Mouse (Mus musculus) spleen, adult 2 months (tissue): ENCODE measurements around the gene Gm9945. TPM values are rescaled to one million over a fixed set of nuclear protein-coding genes. Genes with fewer than 3 reads are reported as not detected.
A peak's percentile ranks its signal among the peaks of the same experiment; 100 is the strongest.

Source experiments
- DNase-seq, 2 experiments: peaks; one replicate each; pipeline versions ENCODE4 v3.0.0 to v3.0.0-alpha.2; 2012 to 2021; ENCODE audit warnings: low spot score in 2 of 2, low read depth in 1 of 2
- H3K27ac ChIP-seq: fragments of 200-500 bp; 2 replicates; pipeline ENCODE4 v1.5.1; 2012; ENCODE audit warnings: low read length, inconsistent platforms; ENCODE audit not compliant: insufficient read depth
- H3K27me3 ChIP-seq: fragments of 200-500 bp; 2 replicates; pipeline ENCODE4 v1.6.1; 2012; ENCODE audit warnings: mild to moderate bottlenecking, moderate library complexity, low read length, inconsistent platforms; ENCODE audit not compliant: control insufficient read depth, insufficient read depth
- H3K36me3 ChIP-seq: fragments of 200-500 bp; 2 replicates; pipeline ENCODE4 v1.6.1; 2012; ENCODE audit warnings: mild to moderate bottlenecking, low read length, inconsistent platforms; ENCODE audit not compliant: control insufficient read depth, insufficient read depth
- H3K4me1 ChIP-seq: fragments of 200-500 bp; 2 replicates; pipeline ENCODE4 v1.6.1; 2011; ENCODE audit warnings: inconsistent platforms; ENCODE audit not compliant: control insufficient read depth, insufficient read depth, insufficient read length
- H3K4me3 ChIP-seq: fragments of 200-500 bp; 2 replicates; pipeline ENCODE4 v1.5.1; 2011; ENCODE audit warnings: mild to moderate bottlenecking, inconsistent platforms; ENCODE audit not compliant: insufficient read depth, insufficient read length; ENCODE audit errors: extremely low read depth
- CTCF ChIP-seq: fragments of 200-500 bp; IDR thresholded peaks from 2 replicates; pipeline ENCODE4 v1.5.1; 2011; ENCODE audit warnings: mild to moderate bottlenecking, inconsistent platforms; ENCODE audit not compliant: insufficient read depth, insufficient read length, insufficient replicate concordance; ENCODE audit errors: extremely low read depth
- POLR2A ChIP-seq: fragments of 200-500 bp; IDR thresholded peaks from 2 replicates; pipeline ENCODE4 v1.6.1; 2011; ENCODE audit warnings: low read depth, low read length, inconsistent platforms
- WGBS: fragments of 180-500 bp; shearing (Covaris S2); methylation state at CpG from one replicate; pipeline ENCODE4 v1.1.7; 2018; 5-methylcytosine and 5-hydroxymethylcytosine counted together
- polyA plus RNA-seq: library from polyadenylated mRNA; depleted of rRNA; stranded (reverse); fragments of >200 nt; gene quantifications from 2 replicates; pipeline ENCODE4 v1.2.3, GENCODE M21; 2012

The Gm9945 gene
- polyA plus RNA-seq, 1 experiment: not detected

DNA sequence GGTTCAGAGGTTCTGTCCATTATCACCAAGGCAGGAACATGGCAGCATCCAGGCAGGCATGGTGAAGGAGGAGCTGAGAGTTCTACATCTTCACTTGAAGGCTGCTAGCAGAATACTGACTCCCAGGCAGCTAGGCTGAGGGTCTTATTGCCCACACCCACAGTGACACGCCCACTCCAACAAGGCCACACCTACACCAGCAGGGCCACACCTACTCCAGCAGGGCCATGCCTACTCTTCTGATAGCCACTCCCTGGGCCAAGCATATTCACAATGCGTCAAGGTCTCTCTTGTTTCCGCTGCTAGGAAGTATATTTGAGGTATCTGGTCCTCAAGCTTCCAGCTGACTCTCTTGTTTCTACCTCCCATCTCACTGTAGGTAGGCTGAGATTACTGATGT, 21.0 kb upstream of the Gm9945 start:
- 84% methylated on average over 3 of the region's 3 CpGs for WGBS

DNA sequence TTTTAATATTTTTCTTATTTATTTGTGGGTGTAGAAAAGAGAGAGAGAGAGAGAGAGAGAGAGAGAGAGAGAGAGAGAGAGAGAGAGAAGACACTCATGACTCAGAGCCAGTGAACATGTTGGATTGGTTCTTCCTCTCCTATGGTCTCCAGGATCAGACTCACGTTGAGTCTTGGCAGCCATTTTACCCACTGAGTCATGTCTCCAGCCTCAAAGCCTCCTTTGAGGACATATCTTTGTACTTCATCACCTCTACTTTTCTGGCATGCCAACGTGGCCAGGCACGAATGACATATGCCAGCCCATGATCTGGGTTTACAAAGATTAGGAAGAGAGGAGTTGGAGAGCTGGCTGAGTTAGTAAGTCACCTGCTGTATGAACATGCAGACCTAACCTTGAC, 19.8 kb upstream of the Gm9945 start:
- 70% methylated on average over 3 of the region's 3 CpGs for WGBS
- H3K4me3 ChIP-seq: no peak overlapping the region
- DNase-seq: no peak
- no peak for TF ChIP-seq CTCF
- no peak for TF ChIP-seq POLR2A
- H3K27ac ChIP-seq: no peak overlapping the region
- no peaks in the 10 kb centered on the region for H3K36me3 ChIP-seq
- H3K27me3 ChIP-seq: peaks cover 21% of the 10 kb centered on the region
- H3K4me1 ChIP-seq: peaks cover 8% of the 10 kb centered on the region

More for the DNA sequence above, 21.0 kb upstream of the Gm9945 start:
- Histone ChIP-seq H3K27ac (no peak overlapping the region), H3K36me3 (no peaks in the 10 kb centered on the region), H3K4me1 (peaks cover 8% of the 10 kb centered on the region), H3K4me3 (no peak overlapping the region), H3K27me3 (peaks cover 20% of the 10 kb centered on the region)
- no peak for DNase-seq
- TF ChIP-seq POLR2A: no peak
- no peak for TF ChIP-seq CTCF

DNA sequence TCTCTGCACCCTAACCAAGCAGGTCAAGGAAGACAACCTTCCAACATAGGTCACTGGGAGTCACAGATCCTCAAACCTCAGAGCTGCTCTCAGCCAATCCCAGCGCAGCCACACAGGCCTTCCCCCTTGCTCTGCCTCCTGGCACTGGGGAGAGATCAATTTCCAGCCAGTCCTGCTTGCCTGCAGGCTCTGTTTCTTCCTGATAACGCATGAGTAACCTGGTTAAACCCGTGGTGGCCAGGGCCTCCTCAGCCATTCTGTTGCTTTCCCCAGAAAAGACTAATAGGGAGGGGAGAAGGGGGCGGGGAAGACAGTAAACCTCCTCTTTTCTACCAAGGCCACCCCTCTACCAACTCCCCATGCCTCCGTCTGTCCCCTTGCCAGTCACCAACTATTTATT, 18.2 kb upstream of the Gm9945 start:
- whole genome bisulfite sequencing: 55% methylated on average over 5 of the region's 5 CpGs
- peaks cover 8% of the 10 kb centered on the region for H3K4me1 ChIP-seq
- H3K27ac ChIP-seq: no peak overlapping the region
- no peak for TF ChIP-seq POLR2A
- TF ChIP-seq CTCF: no peak
- peaks cover 21% of the 10 kb centered on the region for H3K27me3 ChIP-seq
- DNase-seq: no peak
- H3K36me3 ChIP-seq: no peaks in the 10 kb centered on the region
- no peak overlapping the region for H3K4me3 ChIP-seq

- Histone ChIP-seq H3K4me3 (no peak overlapping the region), H3K27me3 (peaks cover 13% of the 10 kb centered on the region)
- DNase-seq: no peak
Measured at GRCm38 (mm10) chr11:53463551-53464424, 16.2 kb upstream of the Gm9945 start.

GRCm38 (mm10) chr11:53466231-53466971, 13.6 kb upstream of the Gm9945 start:
- H3K27ac ChIP-seq: no peak overlapping the region
- peak in 1 of 2 experiments; percentile 12 for DNase-seq
- 0 out of 2 replicates have a peak, but pooled peaks cover 3% of the 10 kb centered on the region for H3K4me1 ChIP-seq
- TF ChIP-seq POLR2A: no peak
- 0 out of 2 replicates have a peak, but pooled peaks have one; percentile 51 for TF ChIP-seq CTCF
- H3K4me3 ChIP-seq: no peak overlapping the region
- H3K27me3 ChIP-seq: peaks cover 16% of the 10 kb centered on the region
- WGBS: 28% methylated on average over 40 of the region's 40 CpGs
- H3K36me3 ChIP-seq: no peaks in the 10 kb centered on the region

More at GRCm38 (mm10) chr11:53463551-53464424, 16.2 kb upstream of the Gm9945 start:
- TF ChIP-seq POLR2A (no peak), CTCF (no peak)
- 13% methylated on average over 55 of the region's 55 CpGs for WGBS
- no peaks in the 10 kb centered on the region for H3K36me3 ChIP-seq
- 0 out of 2 replicates have a peak, but pooled peaks cover 3% of the 10 kb centered on the region for H3K4me1 ChIP-seq
- no peak overlapping the region for H3K27ac ChIP-seq

DNA sequence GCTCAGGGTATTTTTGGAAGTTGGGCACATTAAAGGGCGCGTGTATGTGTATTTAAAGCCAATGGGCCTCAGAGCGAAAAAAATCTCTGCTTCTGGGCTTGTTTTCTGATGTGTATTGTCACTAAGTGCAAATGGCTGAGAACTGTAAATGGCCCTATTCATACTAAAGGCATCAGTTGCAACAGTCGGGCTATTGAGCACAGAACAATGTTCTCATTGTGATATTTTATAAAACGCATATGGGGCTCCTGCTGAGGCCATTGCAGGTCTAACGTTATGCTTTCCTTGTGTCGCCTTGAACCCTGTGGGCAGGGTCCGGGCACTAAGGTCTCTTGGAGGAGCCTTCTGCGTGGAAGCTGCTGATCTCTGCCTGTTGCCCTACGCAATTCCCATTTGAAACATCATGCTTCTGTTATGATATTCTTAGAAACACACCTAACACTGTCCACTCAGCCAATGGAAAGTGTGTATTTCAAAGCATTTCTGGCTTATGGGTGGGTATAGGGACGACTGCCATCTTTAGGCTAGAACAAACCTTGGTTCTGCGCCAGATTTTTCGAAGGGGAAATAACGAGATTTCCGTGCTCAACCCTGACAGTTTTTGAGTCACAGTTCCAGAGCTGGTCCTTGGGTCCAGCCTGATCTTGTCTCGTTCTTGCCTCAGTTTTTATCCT, 10.5 kb upstream of the Gm9945 start:
- no peak for DNase-seq
- no peak for TF ChIP-seq POLR2A
- TF ChIP-seq CTCF: no peak
- H3K4me1 ChIP-seq: no peaks in the 10 kb centered on the region
- no peak overlapping the region for H3K27ac ChIP-seq
- peaks cover 4% of the 10 kb centered on the region for H3K27me3 ChIP-seq
- no peak overlapping the region for H3K4me3 ChIP-seq
- 42% methylated on average over 16 of the region's 16 CpGs for WGBS
- no peaks in the 10 kb centered on the region for H3K36me3 ChIP-seq
